Mouse (Mus musculus) kidney, embryonic 16.5 days (tissue): ENCODE data around the gene Col25a1. TPM values are rescaled to one million over a fixed set of nuclear protein-coding genes. Genes with fewer than 3 reads are reported as not detected.

ENCODE experiments used
- ATAC-seq: fragments of 200-750 bp; cut with Nextera tagmentation; 2 replicates; pipeline ENCODE4 v1.8.0; 2017; ENCODE audit warnings: moderate TSS enrichment; ENCODE audit not compliant: low FRiP score, low TSS enrichment
- H3K27ac ChIP-seq: fragments of 300-500 bp; sonication (generic); 2 replicates; pipeline ENCODE4 v1.5.1; 2014; ENCODE audit warnings: low read length
- H3K27me3 ChIP-seq: fragments of 300-500 bp; sonication (generic); 2 replicates; pipeline ENCODE4 v1.6.1; 2014; ENCODE audit warnings: low read length, control low read depth, mixed read lengths; ENCODE audit not compliant: insufficient read depth
- H3K36me3 ChIP-seq: fragments of 300-500 bp; sonication (generic); 2 replicates; pipeline ENCODE4 v1.6.1; 2014; ENCODE audit warnings: low read length, control low read depth, mixed read lengths; ENCODE audit not compliant: insufficient read depth
- H3K4me1 ChIP-seq: fragments of 300-500 bp; sonication (generic); 2 replicates; pipeline ENCODE4 v1.6.1; 2014; ENCODE audit warnings: low read length, control low read depth, mixed read lengths; ENCODE audit not compliant: insufficient read depth
- H3K4me2 ChIP-seq: fragments of 300-500 bp; sonication (generic); replicated peaks from 2 replicates; pipeline ENCODE4 v1.6.1; 2014; ENCODE audit warnings: low read depth, low read length
- H3K4me3 ChIP-seq: fragments of 300-500 bp; sonication (generic); 2 replicates; pipeline ENCODE4 v1.5.1; 2014; ENCODE audit warnings: mild to moderate bottlenecking, low read length
- H3K9ac ChIP-seq: fragments of 300-500 bp; sonication (generic); replicated peaks from 2 replicates; pipeline ENCODE4 v1.6.1; 2014; ENCODE audit warnings: low read length
- H3K9me3 ChIP-seq: fragments of 300-500 bp; sonication (generic); 2 replicates; pipeline ENCODE4 v1.6.1; 2016; ENCODE audit warnings: low read length, control low read depth
- WGBS: fragments of 180-500 bp; shearing (Covaris S2); extraction: QIAGEN DNeasy Blood & Tissue Kit; methylation state at CpG from one replicate; pipeline ENCODE4 v1.1.7; 2014; 5-methylcytosine and 5-hydroxymethylcytosine counted together
- polyA plus RNA-seq: library from polyadenylated mRNA; unstranded; fragments of >200 nt; fragmentation: Nextera tagmentation; extraction: Ambion mirVana; gene quantifications from 2 replicates; pipeline ENCODE4 v1.2.1, GENCODE M21; 2015

Col25a1 gene
- 4.2 and 4.9 TPM in 2 replicates for polyA plus RNA-seq

GRCm38 (mm10) chr3:130131201-130131600, at the start of gene Col25a1:
Gene Col25a1 (plus strand): TSS chr3:130131501.
- no peak within 1 kb of the TSS for H3K27ac ChIP-seq
- H3K36me3 ChIP-seq = no peaks in the 10 kb centered on the region
- H3K4me2 ChIP-seq = 0 out of 2 replicates have a peak within 1 kb of the TSS, but pooled peaks have one; percentile 17
- 87% methylated on average over 8 of the region's 8 CpGs for WGBS
- no peaks in the 10 kb centered on the region for H3K9me3 ChIP-seq
- no peak for ATAC-seq
- H3K27me3 ChIP-seq = no peaks in the 10 kb centered on the region
- H3K9ac ChIP-seq = no peak within 1 kb of the TSS
- no peaks in the 10 kb centered on the region for H3K4me1 ChIP-seq
- H3K4me3 ChIP-seq = no peak within 1 kb of the TSS

- 58% methylated on average over 2 of the region's 2 CpGs for WGBS
- no peak for ATAC-seq
These were observed 48.0 kb upstream of the Col25a1 start for GRCm38 (mm10) chr3:130083312-130083711.

GRCm38 (mm10) chr3:130086372-130087080, 44.8 kb upstream of the Col25a1 start:
- H3K27me3 ChIP-seq = no peaks in the 10 kb centered on the region; the same call in 1 of the 2 replicates
- no peak for ATAC-seq
- no peak overlapping the region for H3K9ac ChIP-seq
- H3K27ac ChIP-seq = no peak overlapping the region
- no peaks in the 10 kb centered on the region for H3K4me1 ChIP-seq
- no peaks in the 10 kb centered on the region for H3K36me3 ChIP-seq
- H3K4me2 ChIP-seq = no peak overlapping the region
- no peak overlapping the region for H3K4me3 ChIP-seq
- 69% methylated on average over 13 of the region's 13 CpGs for WGBS
- H3K9me3 ChIP-seq = peaks cover 6% of the 10 kb centered on the region; the same call in 1 of the 2 replicates

More at GRCm38 (mm10) chr3:130083312-130083711, 48.0 kb upstream of the Col25a1 start:
- no peaks in the 10 kb centered on the region for H3K36me3 ChIP-seq
- no peak overlapping the region for H3K9ac ChIP-seq
- H3K9me3 ChIP-seq = peaks cover 6% of the 10 kb centered on the region; the same call in 1 of the 2 replicates
- H3K27ac ChIP-seq = no peak overlapping the region
- H3K4me1 ChIP-seq = no peaks in the 10 kb centered on the region
- H3K4me3 ChIP-seq = no peak overlapping the region
- H3K27me3 ChIP-seq = no peaks in the 10 kb centered on the region; the same call in 1 of the 2 replicates
- H3K4me2 ChIP-seq = no peak overlapping the region

- H3K4me3 ChIP-seq = no peak overlapping the region
- H3K36me3 ChIP-seq = no peaks in the 10 kb centered on the region
- no peak overlapping the region for H3K27ac ChIP-seq
- no peaks in the 10 kb centered on the region for H3K4me1 ChIP-seq
- ATAC-seq = no peak
- peaks cover 6% of the 10 kb centered on the region; the same call in 1 of the 2 replicates for H3K9me3 ChIP-seq
- H3K4me2 ChIP-seq = no peak overlapping the region
- 82% methylated on average over 9 of the region's 9 CpGs for WGBS
- H3K27me3 ChIP-seq = no peaks in the 10 kb centered on the region
- H3K9ac ChIP-seq = no peak overlapping the region
These were observed 43.8 kb upstream of the Col25a1 start for GRCm38 (mm10) chr3:130087466-130087865.

- Histone ChIP-seq H3K27me3 (no peaks in the 10 kb centered on the region), H3K27ac (no peak overlapping the region), H3K4me3 (no peak overlapping the region), H3K4me2 (no peak overlapping the region), H3K9me3 (peaks cover 6% of the 10 kb centered on the region; the same call in 1 of the 2 replicates), H3K36me3 (no peaks in the 10 kb centered on the region), H3K9ac (no peak overlapping the region), H3K4me1 (no peaks in the 10 kb centered on the region)
- 88% methylated on average over 9 of the region's 9 CpGs for whole genome bisulfite sequencing
- ATAC-seq = no peak
These were observed 42.6 kb upstream of the Col25a1 start for GRCm38 (mm10) chr3:130088654-130089053.

GRCm38 (mm10) chr3:130090460-130090859, 40.8 kb upstream of the Col25a1 start:
- H3K27ac ChIP-seq = no peak overlapping the region
- H3K4me3 ChIP-seq = no peak overlapping the region
- no peak overlapping the region for H3K4me2 ChIP-seq
- 85% methylated on average over 9 of the region's 9 CpGs for WGBS
- no peaks in the 10 kb centered on the region for H3K27me3 ChIP-seq
- no peak for ATAC-seq
- no peak overlapping the region for H3K9ac ChIP-seq
- H3K9me3 ChIP-seq = 0 out of 2 replicates have a peak, but pooled peaks cover under 1% of the 10 kb centered on the region
- H3K36me3 ChIP-seq = no peaks in the 10 kb centered on the region
- H3K4me1 ChIP-seq = no peaks in the 10 kb centered on the region

- no peak overlapping the region for H3K4me3 ChIP-seq
- H3K4me2 ChIP-seq = no peak overlapping the region
- 82% methylated on average over 5 of the region's 5 CpGs for WGBS
- no peak overlapping the region for H3K9ac ChIP-seq
- H3K27me3 ChIP-seq = no peaks in the 10 kb centered on the region
- no peaks in the 10 kb centered on the region for H3K4me1 ChIP-seq
- H3K9me3 ChIP-seq = no peaks in the 10 kb centered on the region
- H3K27ac ChIP-seq = no peak overlapping the region
- no peak for ATAC-seq
- H3K36me3 ChIP-seq = no peaks in the 10 kb centered on the region
These were observed 37.1 kb upstream of the Col25a1 start for GRCm38 (mm10) chr3:130094125-130094704.

- H3K4me2 ChIP-seq = no peak overlapping the region
- no peaks in the 10 kb centered on the region for H3K36me3 ChIP-seq
- no peak overlapping the region for H3K9ac ChIP-seq
- H3K27ac ChIP-seq = no peak overlapping the region
- no peak overlapping the region for H3K4me3 ChIP-seq
- ATAC-seq = no peak
- H3K9me3 ChIP-seq = no peaks in the 10 kb centered on the region
- no peaks in the 10 kb centered on the region for H3K27me3 ChIP-seq
- WGBS = 41% methylated on average over 5 of the region's 5 CpGs
- H3K4me1 ChIP-seq = no peaks in the 10 kb centered on the region
These were observed 36.0 kb upstream of the Col25a1 start for GRCm38 (mm10) chr3:130095160-130095781.

- Histone ChIP-seq H3K4me3 (no peak overlapping the region), H3K36me3 (no peaks in the 10 kb centered on the region), H3K9me3 (no peaks in the 10 kb centered on the region; the same call in 1 of the 2 replicates), H3K9ac (no peak overlapping the region), H3K27me3 (no peaks in the 10 kb centered on the region), H3K4me1 (no peaks in the 10 kb centered on the region), H3K27ac (no peak overlapping the region), H3K4me2 (no peak overlapping the region)
- WGBS = 77% methylated on average over 8 of the region's 8 CpGs
- no peak for ATAC-seq
These were observed 27.8 kb upstream of the Col25a1 start for GRCm38 (mm10) chr3:130103486-130103885.
